Mouse (Mus musculus): ENCODE data around the gene Atg13.

Gene Atg13

GRCm38 (mm10) chr2:91645354-91645753 is 65.0 kb downstream of the Atg13 start:
- no peak for DNase-seq

DNA sequence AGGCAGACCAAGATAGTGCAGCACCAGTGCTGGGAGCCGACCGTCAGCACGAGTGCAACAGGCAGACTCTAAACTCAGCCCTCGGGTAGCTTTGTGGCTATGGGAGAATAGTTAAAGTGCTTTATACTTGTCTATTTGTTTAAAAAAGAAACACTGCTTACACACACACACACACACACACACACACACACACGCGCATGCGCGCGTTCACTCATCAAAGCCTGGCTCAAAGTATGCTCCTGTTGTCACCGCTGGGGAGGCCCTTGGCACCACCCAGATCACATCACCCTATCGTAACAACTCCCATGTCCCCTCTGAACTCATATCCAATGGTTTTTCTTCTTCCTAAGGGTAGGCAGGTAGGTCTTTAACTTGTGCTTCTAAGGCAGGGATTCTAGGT is 66.4 kb downstream of the Atg13 start:
- DNase-seq = no peak

GRCm38 (mm10) chr2:91642825-91643415 is 67.5 kb downstream of the Atg13 start:
- DNase-seq = no peak

GRCm38 (mm10) chr2:91638931-91639330 is 71.4 kb downstream of the Atg13 start:
- no peak for DNase-seq

GRCm38 (mm10) chr2:91636727-91637338 is 73.5 kb downstream of the Atg13 start:
- no peak for DNase-seq

DNA sequence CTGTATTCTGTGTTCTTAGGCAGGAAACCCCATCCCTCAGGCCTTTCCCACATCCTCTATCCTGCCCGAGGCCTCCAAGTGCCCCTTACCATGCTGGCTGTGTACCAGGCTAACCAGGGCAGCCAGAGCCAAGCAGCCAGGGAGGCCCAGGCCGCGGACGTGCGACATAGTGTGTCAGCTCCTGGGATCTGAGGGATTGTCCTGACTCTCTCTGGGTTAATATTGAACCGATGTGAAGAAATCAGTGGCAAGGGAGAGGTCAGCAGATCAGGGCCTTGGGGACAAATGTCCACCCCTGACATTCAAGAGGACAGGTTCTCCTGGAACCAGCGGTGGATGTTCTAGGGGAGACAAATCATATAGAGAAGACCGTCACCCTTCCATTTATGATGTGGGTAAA is 74.1 kb downstream of the Atg13 start, which contains the start of gene F2:
Gene F2, minus strand, starts transcription at position 186 of the 400 bp plus-strand sequence.
- no peak for DNase-seq

GRCm38 (mm10) chr2:91635486-91635885 is 74.9 kb downstream of the Atg13 start:
- no peak for DNase-seq

- no peak for DNase-seq
These were observed 75.5 kb downstream of the Atg13 start for GRCm38 (mm10) chr2:91634841-91635240.

- no peak for DNase-seq
These were observed 76.9 kb downstream of the Atg13 start for GRCm38 (mm10) chr2:91633334-91633977.

DNA sequence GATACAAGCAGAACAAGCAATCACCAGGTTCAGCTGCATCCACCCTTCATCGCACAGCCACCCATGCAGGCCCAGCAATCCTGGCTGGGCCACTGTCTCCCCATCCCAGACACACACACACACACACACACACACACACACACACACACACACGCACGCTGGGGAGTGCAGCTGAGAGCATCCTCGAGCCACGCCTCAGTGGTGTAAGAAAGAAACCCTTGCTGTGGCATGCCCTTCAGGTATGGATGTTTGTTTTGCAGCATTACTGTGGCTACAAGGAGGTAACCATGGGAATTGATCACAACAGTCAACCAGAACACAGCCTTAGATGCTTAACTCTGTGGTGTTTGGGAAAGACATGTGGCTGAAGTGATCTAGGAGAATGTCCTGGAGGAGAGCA is 78.1 kb downstream of the Atg13 start:
- DNase-seq = no peak

GRCm38 (mm10) chr2:91631826-91632225 is 78.5 kb downstream of the Atg13 start:
- DNase-seq = no peak

GRCm38 (mm10) chr2:91630384-91630783 is 80.0 kb downstream of the Atg13 start:
- no peak for DNase-seq

- DNase-seq = no peak
These were observed 80.7 kb downstream of the Atg13 start for GRCm38 (mm10) chr2:91629682-91630081.

DNA sequence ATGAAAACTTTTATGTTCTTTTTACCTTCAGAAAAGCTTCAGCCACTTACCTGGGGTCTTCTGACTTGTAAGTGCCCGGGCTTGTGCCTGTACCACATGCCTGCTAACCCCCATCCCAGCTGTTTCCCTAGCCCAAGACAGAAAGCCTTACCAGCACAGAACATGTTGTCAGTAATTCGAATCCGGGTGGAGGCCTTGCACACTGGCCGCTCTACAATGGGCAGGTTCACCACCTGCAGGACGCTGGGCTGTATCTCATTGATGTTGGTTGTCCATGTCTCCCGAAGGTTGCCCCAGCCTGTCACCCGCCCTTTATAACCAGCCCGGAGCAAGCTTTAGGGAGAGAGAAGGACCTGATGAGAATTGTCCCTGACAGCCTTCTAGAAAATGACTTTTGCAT is 82.2 kb downstream of the Atg13 start:
- no peak for DNase-seq

- no peak for DNase-seq
These were observed 82.9 kb downstream of the Atg13 start for GRCm38 (mm10) chr2:91627486-91627885.
